Mouse (Mus musculus) embryonic fibroblast, embryonic 13.5 days (primary cell): ENCODE results near the gene Tst.

ENCODE experiments used
- CTCF ChIP-seq: IDR thresholded peaks from 2 replicates; pipeline ENCODE4 v1.5.1; 2011; ENCODE audit warnings: mild to moderate bottlenecking, control low read depth, low read length, moderate library complexity, borderline replicate concordance; ENCODE audit not compliant: insufficient read depth
- POLR2A ChIP-seq: IDR thresholded peaks from 2 replicates; pipeline ENCODE4 v1.6.1; 2011; ENCODE audit warnings: low read depth, mild to moderate bottlenecking, control low read depth, low read length, moderate library complexity

GRCm38 (mm10) chr15:78429139-78429459, 23.4 kb upstream of the Tst start:
- TF ChIP-seq CTCF (no peak), POLR2A (peak; percentile 55)
